Mouse (Mus musculus) ES-E14 (cell line): ENCODE results near the gene Prkar1b. TPM values are rescaled to one million over a fixed set of nuclear protein-coding genes. Genes with fewer than 3 reads are reported as not detected.

ENCODE experiments used
- DNase-seq: peaks from one replicate; pipeline ENCODE4 v3.0.0-alpha.2; 2013; ENCODE audit warnings: low read depth, low spot score
- H3K27ac ChIP-seq: 2 replicates; pipeline ENCODE4 v1.5.1; 2012; ENCODE audit warnings: low read depth, mild to moderate bottlenecking, low read length, moderate library complexity, mixed read lengths; ENCODE audit not compliant: poor library complexity, insufficient read depth, severe bottlenecking
- H3K36me3 ChIP-seq: 2 replicates; pipeline ENCODE4 v1.6.1; 2012; ENCODE audit warnings: mild to moderate bottlenecking, low read length, moderate library complexity, mixed read lengths; ENCODE audit not compliant: control insufficient read depth, poor library complexity, insufficient read depth, severe bottlenecking
- H3K4me1 ChIP-seq, 2 experiments: fragments of 150-350 bp in 1 of 2; sonication (generic) in 1 of 2; 2 replicates each; pipeline ENCODE4 v1.6.1; 2012; ENCODE audit warnings: low read length in 2 of 2, mild to moderate bottlenecking in 1 of 2, mixed read lengths in 1 of 2; ENCODE audit not compliant: control insufficient read depth in 2 of 2, insufficient read depth in 2 of 2, poor library complexity in 1 of 2
- H3K4me3 ChIP-seq, 2 experiments: fragments of 150-350 bp in 1 of 2; sonication (generic) in 1 of 2; 2 replicates each; pipeline ENCODE4 v1.5.1; 2012; ENCODE audit warnings: low read length in 2 of 2, low read depth in 1 of 2, mild to moderate bottlenecking in 1 of 2, mixed read lengths in 1 of 2; ENCODE audit not compliant: insufficient read depth in 1 of 2, poor library complexity in 1 of 2, severe bottlenecking in 1 of 2
- H3K9ac ChIP-seq: 2 replicates; pipeline ENCODE4 v1.6.1; 2012; ENCODE audit warnings: low read depth, mild to moderate bottlenecking, low read length, mixed read lengths; ENCODE audit not compliant: poor library complexity, insufficient read depth, severe bottlenecking
- H3K9me3 ChIP-seq: fragments of 150-350 bp; sonication (generic); 2 replicates; pipeline ENCODE4 v1.6.1; 2012; ENCODE audit warnings: low read depth, mild to moderate bottlenecking, low read length; ENCODE audit not compliant: control insufficient read depth, insufficient read depth
- CHD2 ChIP-seq: IDR thresholded peaks from 2 replicates; pipeline ENCODE4 v1.6.1; 2014; ENCODE audit warnings: mild to moderate bottlenecking, low read depth, low read length, inconsistent platforms
- HCFC1 ChIP-seq: IDR thresholded peaks from 2 replicates; pipeline ENCODE4 v1.6.1; 2012; ENCODE audit warnings: low read length, inconsistent platforms, borderline replicate concordance; ENCODE audit not compliant: insufficient read depth
- MAFK ChIP-seq: IDR thresholded peaks from 2 replicates; pipeline ENCODE4 v1.6.1; 2014; ENCODE audit warnings: mild to moderate bottlenecking, low read depth, low read length, inconsistent platforms; ENCODE audit not compliant: insufficient read depth
- ZC3H11A ChIP-seq: IDR thresholded peaks from 2 replicates; pipeline ENCODE4 v1.6.1; 2012; ENCODE audit warnings: low read depth, mild to moderate bottlenecking, inconsistent platforms, low read length, borderline replicate concordance
- ZNF384 ChIP-seq: IDR thresholded peaks from 2 replicates; pipeline ENCODE4 v1.6.1; 2012; ENCODE audit warnings: low read depth, low read length, inconsistent platforms
- in situ Hi-C, 2 experiments: fragments of 600-800 bp; cut with MboI; formaldehyde crosslinking; loops; one replicate each; pipeline ENCODE4 v1.15.1; 2025; ENCODE audit warnings: low sequenced_read_pairs in 2 of 2, inconsistent platforms in 1 of 2; ENCODE audit not compliant: unreplicated experiment in 2 of 2
- total RNA-seq: library from RNA; depleted of rRNA; stranded (reverse); fragments of 300-350 nt; gene quantifications from 2 replicates; pipeline ENCODE4 v1.2.3, GENCODE M21; 2012

Prkar1b gene
- total RNA-seq, 1 experiment: 3.8 TPM

- Histone ChIP-seq H3K9ac (no peak overlapping the region), H3K27ac (no peak overlapping the region), H3K4me3 (no peak overlapping the region), H3K4me1 (no peaks in the 10 kb centered on the region), H3K36me3 (peaks cover 40% of the 10 kb centered on the region), H3K9me3 (no peaks in the 10 kb centered on the region)
- in situ Hi-C loops: loop anchor here (5.0 to 10.0 kb wide), 3 partner anchors 88 to 320 kb away; no protein-coding TSS in a partner anchor
- no peak for DNase-seq
- TF ChIP-seq MAFK (no peak), ZC3H11A (no peak), ZNF384 (no peak), HCFC1 (no peak), CHD2 (no peak)
Observed at GRCm38 (mm10) chr5:139174556-139175547, 25.1 kb upstream of the Prkar1b start.

- Histone ChIP-seq H3K4me3 (no peak overlapping the region), H3K9me3 (no peaks in the 10 kb centered on the region), H3K9ac (no peak overlapping the region), H3K27ac (no peak overlapping the region), H3K4me1 (no peaks in the 10 kb centered on the region), H3K36me3 (peaks cover 37% of the 10 kb centered on the region)
- TF ChIP-seq CHD2: no peak
- no peak for TF ChIP-seq HCFC1
- no peak for TF ChIP-seq ZNF384
- no peak for TF ChIP-seq MAFK
- TF ChIP-seq ZC3H11A: no peak
- DNase-seq: no peak
- in situ Hi-C loops: loop anchor here in 1 of 2 experiments (10.0 kb wide), 1 partner anchor 319 kb away; no protein-coding TSS in a partner anchor
Observed at GRCm38 (mm10) chr5:139174141-139174540, 24.3 kb upstream of the Prkar1b start.

- in situ Hi-C loops: loop anchor here in 1 of 2 experiments (10.0 kb wide), 1 partner anchor 317 kb away; no protein-coding TSS in a partner anchor
- TF ChIP-seq ZC3H11A (no peak), HCFC1 (no peak), ZNF384 (no peak), CHD2 (no peak), MAFK (no peak)
- DNase-seq: no peak
- Histone ChIP-seq H3K4me3 (no peak overlapping the region), H3K9me3 (no peaks in the 10 kb centered on the region), H3K27ac (no peak overlapping the region), H3K9ac (no peak overlapping the region), H3K36me3 (peaks cover 35% of the 10 kb centered on the region), H3K4me1 (peaks cover 6 to 10% of the 10 kb centered on the region in 2 experiments)
Observed at GRCm38 (mm10) chr5:139171929-139172328, 22.1 kb upstream of the Prkar1b start.

- peak overlapping the region; percentile 13 to 23; a peak in 1 of 4 replicates for H3K4me3 ChIP-seq
- in situ Hi-C loops: no loop called here
- no peaks in the 10 kb centered on the region for H3K9me3 ChIP-seq
- TF ChIP-seq HCFC1 (0 out of 2 replicates have a peak, but pooled peaks have one; percentile 54), CHD2 (no peak), ZNF384 (peak; percentile 93), ZC3H11A (no peak), MAFK (no peak)
- peak overlapping the region; percentile 92 for H3K27ac ChIP-seq
- H3K9ac ChIP-seq: peak overlapping the region; percentile 51; the same call in 1 of the 2 replicates
- peaks cover 13 to 19% of the 10 kb centered on the region in 2 experiments for H3K4me1 ChIP-seq
- peaks cover 43% of the 10 kb centered on the region for H3K36me3 ChIP-seq
- peak; percentile 64 for DNase-seq
Observed at GRCm38 (mm10) chr5:139167548-139167947, 17.7 kb upstream of the Prkar1b start.
